Mouse (Mus musculus): ENCODE results near the gene Ttc39a.

Gene Ttc39a

GRCm38 (mm10) chr4:109406486-109407175 lies at the start of gene Ttc39a:
Gene Ttc39a (plus strand): TSS chr4:109406623.
- DNase-seq = peak; percentile 52

GRCm38 (mm10) chr4:109378107-109378506 lies 28.3 kb upstream of the Ttc39a start:
- DNase-seq = no peak

GRCm38 (mm10) chr4:109382457-109382856 lies 24.0 kb upstream of the Ttc39a start:
- no peak for DNase-seq

- no peak for DNase-seq
Measured at GRCm38 (mm10) chr4:109385599-109385998, 20.8 kb upstream of the Ttc39a start.

- no peak for DNase-seq
Measured at GRCm38 (mm10) chr4:109393229-109393779, 13.1 kb upstream of the Ttc39a start.

GRCm38 (mm10) chr4:109393902-109394301 lies 12.5 kb upstream of the Ttc39a start:
- DNase-seq = peak; percentile 18

GRCm38 (mm10) chr4:109394314-109395074 lies 11.9 kb upstream of the Ttc39a start:
- no peak for DNase-seq

- DNase-seq = no peak
Measured at GRCm38 (mm10) chr4:109400366-109400980, 6.0 kb upstream of the Ttc39a start.

- no peak for DNase-seq
Measured at GRCm38 (mm10) chr4:109401176-109401689, 5.2 kb upstream of the Ttc39a start.

GRCm38 (mm10) chr4:109404908-109405307 lies 1.5 kb upstream of the Ttc39a start:
- DNase-seq = peak; percentile 9

- no peak for DNase-seq
Measured at GRCm38 (mm10) chr4:109405415-109405814, 1.0 kb upstream of the Ttc39a start.

- DNase-seq = peak; percentile 80
Measured at GRCm38 (mm10) chr4:109406054-109406485, 353 bp upstream of the Ttc39a start.

GRCm38 (mm10) chr4:109407176-109407520 lies 725 bp downstream of the Ttc39a start:
- no peak for DNase-seq

- DNase-seq = no peak
Measured at GRCm38 (mm10) chr4:109407701-109408485, 1.5 kb downstream of the Ttc39a start.

- DNase-seq = no peak
Measured at GRCm38 (mm10) chr4:109410681-109411376, 4.4 kb downstream of the Ttc39a start.

- no peak for DNase-seq
Measured at GRCm38 (mm10) chr4:109411377-109411967, 5.0 kb downstream of the Ttc39a start.

GRCm38 (mm10) chr4:109412233-109412632 lies 5.8 kb downstream of the Ttc39a start:
- no peak for DNase-seq

- DNase-seq = peak; percentile 14
Measured at GRCm38 (mm10) chr4:109417998-109418397, 11.6 kb downstream of the Ttc39a start.

- peak; percentile 58 for DNase-seq
Measured at GRCm38 (mm10) chr4:109419017-109419416, 12.6 kb downstream of the Ttc39a start.

- DNase-seq = no peak
Measured at GRCm38 (mm10) chr4:109419563-109419962, 13.1 kb downstream of the Ttc39a start.

- DNase-seq = peak; percentile 44
Measured at GRCm38 (mm10) chr4:109420138-109420795, 13.8 kb downstream of the Ttc39a start.
